Mouse (Mus musculus): ENCODE results near the gene Megf11.

The Megf11 gene

DNA sequence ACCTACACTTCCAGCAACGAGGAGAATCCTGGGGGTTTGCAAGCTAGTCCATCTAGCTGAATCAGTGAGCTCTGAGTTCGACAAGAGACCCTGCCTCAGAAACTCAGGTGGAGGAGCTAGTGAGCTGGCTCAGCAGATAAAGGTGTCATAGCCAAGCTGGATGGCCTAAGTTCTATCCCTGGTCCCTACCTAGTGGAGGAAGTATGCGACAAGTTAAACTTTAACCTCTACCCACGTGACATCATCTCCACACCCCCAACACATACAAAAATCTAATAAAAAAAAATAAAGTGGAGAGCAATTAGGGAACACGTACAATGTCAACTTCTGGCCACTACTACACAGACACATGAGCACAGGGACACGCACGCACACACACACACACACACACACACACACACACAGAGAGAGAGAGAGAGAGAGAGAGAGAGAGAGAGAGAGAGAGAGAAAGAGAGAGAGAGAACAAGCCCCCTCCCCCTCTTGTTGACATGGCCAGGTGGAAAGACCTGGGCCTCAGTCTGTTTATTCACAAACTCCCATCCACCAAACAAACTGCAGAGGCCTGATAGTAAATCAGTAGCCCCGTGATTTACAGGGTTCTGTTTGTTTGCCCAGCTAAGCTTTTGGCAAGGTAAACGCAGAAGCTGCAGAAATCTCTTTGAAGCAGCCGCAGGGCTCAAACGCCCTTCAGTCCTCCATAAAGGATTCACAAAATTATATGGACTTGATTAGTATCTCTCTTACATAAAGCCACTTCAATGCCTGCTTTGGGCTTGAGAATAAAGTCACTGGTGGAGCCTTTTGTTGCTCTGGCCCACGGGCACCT, 134.7 kb downstream of the Megf11 start:
- DNase-seq (ENCODE audit: low spot score in 2 of 2), result no peak

DNA sequence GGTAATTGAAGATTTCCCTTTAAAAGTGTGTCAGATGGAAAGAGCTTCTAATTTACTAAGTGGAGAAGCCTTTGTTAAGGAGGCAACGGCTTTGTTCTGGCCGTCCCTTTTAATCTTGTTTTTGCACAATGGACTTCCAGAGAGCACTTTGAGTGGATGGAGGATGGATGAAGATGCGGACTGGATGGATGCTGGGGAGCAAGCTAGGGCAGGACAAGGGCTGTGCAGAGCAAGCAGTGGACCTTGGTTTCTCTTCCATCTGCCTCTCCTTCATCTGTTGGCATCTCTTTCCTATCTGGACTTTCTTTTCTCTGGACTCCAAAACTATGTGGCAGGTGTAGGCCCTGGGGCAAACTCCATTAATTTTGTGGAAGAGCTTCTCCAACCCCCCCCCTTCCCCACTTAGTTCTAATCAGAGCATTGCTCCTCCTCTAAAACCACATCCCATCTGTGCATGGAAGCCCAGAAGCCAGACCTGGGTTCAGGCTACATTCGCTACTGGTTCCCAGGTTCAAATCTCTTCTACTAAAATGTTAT, 135.4 kb downstream of the Megf11 start:
- DNase-seq (ENCODE audit: low spot score in 2 of 2), result no peak

DNA sequence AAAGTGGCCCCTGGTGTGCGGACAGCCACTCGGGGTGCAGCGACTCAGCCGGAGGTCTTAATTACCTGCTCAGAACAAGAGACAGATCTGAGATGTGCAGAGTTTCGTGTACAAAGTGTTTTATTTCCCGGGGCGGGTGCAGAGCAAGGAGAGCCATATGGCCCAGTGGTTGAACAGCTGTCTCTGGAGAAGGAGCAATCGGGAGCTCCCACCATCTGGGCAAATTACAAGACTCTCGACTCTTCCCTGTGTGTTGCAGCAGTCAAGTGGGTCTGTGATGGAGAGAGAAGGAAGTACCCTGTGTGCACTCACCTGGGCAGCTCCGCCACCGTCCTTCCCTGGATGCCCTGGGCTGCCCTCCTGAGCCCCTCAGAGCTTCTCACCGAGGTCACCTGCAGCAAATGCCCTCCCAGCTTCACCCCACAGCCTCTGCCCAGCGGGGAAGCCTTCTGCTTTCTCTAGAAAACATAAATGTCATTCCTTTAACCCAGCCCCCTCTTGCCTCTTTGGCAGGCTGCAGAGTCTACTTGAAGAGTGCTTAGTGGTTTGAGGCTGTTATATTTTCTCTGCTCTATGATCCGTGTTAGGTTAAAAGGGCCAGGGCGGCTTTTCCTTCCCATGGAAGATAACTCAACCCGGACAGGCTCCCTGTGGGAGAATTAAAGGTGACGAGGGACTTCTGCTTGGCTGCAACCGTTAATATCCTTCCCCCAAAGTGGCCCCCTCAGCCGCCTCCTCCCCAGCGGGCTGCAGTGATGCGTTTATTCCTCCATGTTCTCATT, 138.0 kb downstream of the Megf11 start:
- no peak for DNase-seq (ENCODE audit: low spot score in 2 of 2)

DNA sequence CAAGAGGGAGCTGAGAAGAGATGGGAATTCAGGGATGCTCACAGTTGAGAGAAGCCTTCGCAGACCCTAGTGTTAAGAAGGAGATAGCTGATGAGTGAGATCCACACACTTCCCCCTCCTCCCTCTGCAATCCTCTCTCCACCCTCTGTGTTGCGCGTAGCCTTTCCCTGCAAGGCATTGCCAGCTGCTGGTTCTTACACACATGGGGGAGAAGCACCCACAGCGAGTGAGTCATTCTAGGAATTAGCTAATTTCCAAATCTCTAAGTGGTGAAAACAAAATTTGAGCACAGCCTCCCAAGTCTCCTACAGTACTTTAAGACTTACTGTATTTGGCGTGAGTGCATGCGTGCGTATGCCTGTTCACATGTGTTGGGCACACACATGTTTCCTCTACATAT, 142.6 kb downstream of the Megf11 start:
- DNase-seq (ENCODE audit: low spot score in 2 of 2), result no peak

DNA sequence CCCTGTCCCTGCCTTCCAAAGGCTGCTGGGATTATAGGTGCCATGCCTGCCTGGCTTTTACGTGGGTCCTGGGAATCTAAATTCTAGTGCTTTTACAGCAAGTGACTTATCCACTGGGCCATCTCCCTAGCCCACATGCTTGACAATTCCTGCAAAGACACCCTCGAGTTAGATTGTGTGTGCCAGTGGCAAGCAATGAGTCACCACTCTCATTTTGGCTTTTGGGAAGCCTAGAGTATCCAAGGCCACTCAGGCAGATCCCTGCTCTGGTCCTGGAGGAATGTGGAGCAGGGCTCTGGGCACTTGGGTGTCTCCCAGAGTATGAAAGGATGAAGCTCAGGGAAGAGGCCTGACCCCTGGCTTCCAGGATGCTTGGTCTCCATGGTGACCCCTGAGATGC, 143.2 kb downstream of the Megf11 start:
- DNase-seq (ENCODE audit: low spot score in 2 of 2), result no peak

DNA sequence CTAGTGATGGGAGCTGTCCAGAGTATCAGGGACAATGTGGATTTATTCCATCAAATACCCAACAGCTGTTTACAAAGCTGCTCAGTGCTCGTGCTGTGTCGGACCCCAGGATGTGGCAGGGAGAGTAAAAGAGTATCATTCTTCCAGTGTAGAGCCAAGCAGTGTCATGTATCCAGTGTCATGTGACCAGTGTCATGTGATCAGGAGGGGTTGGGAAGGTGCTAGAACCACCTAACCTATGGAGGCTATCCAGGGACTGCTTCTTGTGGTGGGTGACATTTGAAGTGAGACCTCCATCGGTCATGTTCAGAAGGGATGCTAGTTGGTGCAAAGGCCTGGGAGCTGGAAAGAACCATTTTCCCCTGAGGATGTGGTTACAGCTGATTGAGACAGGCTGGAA, 146.5 kb downstream of the Megf11 start:
- no peak for DNase-seq (ENCODE audit: low spot score in 2 of 2)

DNA sequence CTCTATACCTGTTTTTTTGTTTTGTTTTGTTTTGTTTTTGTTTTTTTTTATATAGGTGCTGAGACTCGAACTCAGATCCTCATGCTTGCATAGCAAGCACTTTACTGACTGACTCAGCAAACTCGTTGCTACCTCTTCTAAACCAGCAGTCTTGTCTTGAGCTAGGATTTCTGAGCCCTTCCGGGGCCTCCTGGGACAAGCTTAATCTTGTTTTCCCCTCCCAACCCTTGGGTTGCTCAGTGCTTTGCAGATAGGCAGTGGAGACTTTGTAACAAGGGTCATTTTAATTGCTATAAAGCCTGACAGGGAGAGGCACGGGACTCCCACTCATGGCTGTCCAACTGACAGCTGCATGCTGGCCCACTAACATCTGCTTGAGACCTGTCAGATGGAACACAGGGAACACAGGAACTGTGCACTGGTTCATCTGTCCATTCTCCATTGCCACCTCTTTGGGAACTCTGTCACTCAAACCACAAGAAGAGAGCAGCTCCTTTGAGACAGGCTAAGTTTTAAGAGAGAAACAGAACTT, 147.4 kb downstream of the Megf11 start:
- no peak for DNase-seq (ENCODE audit: low spot score in 2 of 2)

DNA sequence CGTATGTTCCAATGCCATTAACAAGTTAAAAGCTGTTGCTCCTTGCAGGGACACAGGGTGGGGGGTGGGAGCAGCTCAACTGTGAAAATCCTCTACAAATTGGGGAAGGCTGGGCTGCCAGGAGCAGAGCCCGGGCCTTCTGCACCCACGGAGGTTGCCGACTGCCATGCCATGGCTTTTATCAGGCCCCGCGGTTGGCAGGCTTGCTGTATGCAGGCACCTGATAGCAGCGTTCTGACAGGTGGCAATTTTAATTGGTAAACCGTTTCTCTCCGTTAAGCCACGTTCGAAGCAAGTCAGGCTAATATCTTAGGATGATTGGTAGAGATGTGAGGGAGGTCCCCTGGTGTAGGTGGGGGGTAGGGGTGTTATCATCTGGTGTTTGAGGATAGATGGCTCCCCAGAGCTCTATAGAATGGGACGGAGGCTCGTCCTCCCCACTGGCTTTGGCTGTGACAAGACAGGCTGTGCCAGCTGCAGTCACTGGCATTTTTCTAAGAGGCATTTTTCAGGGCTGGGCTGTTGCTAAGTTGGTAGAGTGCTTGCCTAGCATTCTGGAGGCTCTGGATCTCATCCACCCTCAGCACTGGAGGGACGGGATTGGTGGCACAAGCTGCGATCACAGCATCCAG, 148.2 kb downstream of the Megf11 start:
- no peak for DNase-seq (ENCODE audit: low spot score in 2 of 2)

DNA sequence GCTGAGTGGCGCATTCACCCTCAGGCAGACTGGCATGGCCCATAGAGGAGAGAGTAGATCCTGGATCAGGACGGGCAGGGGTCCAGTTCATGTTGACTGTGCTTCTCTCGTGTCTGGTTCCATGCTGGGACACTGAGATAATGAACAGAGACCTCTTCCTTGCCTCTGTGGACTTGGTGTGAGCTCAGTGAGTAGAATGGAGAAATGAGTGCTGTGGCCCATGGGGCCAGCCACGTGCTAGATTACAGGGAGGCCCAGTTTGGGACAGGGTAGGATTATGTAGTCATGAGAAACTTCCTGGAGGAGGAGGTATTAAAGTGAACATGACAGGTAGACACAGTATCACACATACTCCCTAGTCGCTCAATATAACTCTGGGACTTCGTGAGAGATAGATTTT, 148.9 kb downstream of the Megf11 start:
- no peak for DNase-seq (ENCODE audit: low spot score in 2 of 2)

DNA sequence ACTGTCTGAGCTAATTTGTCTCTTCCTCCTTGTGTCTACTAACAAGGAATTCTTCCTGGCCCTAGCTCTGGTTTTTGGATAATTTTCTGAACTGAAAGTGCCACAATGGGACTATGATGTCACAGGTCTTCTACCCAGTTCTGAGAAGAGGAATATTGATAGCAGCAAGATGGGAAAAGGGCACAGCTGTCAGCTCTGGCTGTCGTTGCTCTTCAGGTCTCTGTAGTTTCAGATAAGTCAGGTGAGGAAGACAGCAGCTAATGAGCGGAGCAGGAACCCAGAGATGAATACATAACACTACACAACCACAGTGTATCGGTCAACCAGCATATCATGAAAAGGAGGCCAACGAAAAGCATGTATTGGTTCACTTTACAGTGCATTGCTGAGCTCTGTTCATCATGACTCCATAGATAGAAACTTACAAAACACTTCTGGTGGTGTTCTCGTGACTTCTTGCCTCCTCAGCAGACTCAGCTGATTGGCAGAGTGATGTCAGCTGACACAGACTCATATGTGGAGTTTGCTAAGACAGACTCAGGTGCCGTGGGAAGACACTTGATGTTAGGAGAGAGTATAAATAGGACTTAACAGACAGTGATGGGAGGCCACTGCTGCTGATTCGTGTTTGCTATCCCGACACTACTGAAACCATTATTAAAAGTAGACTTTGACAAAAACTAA, 149.6 kb downstream of the Megf11 start:
- no peak for DNase-seq (ENCODE audit: low spot score in 2 of 2)

DNA sequence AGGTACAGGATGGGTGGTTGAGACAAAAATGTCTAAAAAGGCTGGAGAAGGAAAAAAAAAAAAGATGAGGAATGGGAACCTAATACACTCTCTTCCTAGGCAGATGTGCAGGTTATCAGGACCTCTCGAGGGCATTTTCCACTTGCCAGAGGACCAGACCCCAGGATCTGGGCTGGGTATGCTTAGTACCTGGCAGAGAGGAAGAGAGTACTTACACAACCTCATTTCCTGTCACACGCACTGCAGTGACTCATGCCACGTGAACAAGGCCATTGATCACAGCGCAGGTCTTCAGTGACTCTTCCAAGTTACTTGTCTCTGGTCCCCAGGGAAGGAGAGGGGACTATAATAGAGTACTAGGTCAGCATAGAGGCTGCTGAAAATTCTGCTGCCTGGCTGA, 152.4 kb downstream of the Megf11 start:
- DNase-seq (ENCODE audit: low spot score in 2 of 2), result no peak

DNA sequence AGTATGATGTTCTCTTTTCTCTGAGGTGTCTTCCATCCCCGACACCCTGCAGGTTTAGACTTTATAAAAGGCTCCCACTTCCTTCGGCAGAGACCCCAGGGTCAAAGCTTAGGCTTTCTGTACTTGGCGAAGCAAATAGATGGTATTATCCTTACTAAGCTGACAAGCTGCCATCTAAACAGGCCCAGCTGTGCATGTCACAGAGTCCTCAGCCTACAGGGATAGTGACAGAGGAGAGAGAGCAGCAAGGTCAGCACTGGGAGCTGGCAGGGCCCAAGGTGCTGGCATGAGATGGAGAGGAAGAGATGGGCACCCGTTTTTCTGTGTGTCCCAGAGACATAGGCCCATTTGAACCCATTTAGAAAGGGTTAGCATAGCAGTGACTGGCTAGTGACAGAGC, 156.8 kb downstream of the Megf11 start:
- no peak for DNase-seq (ENCODE audit: low spot score in 2 of 2)

DNA sequence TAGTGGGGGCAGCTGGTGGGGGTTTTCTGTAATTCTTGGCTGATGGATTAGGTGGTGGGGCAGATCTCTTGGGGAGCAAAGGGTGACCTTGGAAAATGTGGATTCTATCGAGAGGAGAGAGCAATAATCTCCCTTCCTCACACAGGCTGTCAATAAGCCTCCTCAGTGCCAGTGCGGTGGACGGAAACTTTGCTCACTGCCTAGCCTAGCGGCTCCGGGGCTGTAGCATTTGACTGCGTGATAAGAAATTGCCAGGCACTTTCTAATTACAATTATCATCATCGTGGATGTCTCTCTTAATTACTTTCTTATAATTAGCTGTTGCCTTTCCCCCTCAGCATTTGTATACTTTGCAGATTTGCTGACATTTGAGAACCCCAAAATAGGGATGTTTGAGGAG, 157.7 kb downstream of the Megf11 start:
- DNase-seq (ENCODE audit: low spot score in 2 of 2), result no peak

DNA sequence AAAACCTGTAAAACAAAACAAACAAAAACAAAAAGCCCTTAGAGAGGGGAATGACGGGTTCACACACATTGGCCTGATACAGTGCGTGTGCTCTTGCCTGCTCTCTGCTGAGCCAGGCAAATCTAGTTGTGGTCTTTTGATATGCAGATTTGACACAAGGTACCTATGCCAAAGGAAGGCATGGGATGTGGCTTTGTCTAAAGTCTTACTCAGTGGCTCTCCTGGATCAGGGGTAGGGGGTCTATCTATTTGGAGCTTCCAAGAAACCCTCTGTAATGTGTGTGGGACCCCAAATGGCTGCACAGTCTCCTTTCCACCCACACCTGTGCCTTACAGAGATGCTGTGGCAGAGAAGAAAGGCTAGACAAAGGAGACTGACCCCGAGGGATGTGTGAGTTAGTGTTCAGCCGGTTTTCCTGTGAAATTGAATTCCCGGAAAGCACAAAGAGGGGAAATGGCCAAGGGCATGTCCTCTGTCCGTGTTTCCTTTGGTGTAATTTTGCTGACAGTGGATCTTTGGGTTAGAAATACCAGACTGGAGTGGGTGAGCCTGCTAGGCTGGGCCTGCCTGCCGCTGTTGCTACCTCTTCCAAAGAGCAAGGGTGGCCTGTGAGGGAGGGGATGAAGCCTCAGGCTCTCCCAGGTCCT, 161.0 kb downstream of the Megf11 start:
- DNase-seq (ENCODE audit: low spot score in 2 of 2), result no peak

DNA sequence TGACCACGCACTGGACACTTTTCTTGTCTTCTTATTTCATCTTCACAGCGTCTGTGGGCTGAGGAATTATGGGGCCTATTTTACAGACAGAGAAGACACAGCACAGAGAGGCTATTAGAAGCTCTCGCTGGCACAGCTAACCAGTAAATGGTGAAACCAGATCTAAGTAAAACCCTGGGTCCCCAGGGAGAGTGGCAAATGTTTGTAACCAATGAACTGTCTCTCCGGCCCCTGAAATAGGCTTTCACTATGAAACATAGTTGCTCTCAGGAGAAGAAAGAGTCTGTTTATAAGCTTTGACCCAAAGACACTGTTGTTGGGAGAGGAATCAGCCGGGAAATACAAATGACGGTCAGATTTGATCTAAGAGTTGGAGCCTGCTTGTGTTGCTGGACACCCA, 162.9 kb downstream of the Megf11 start:
- no peak for DNase-seq (ENCODE audit: low spot score in 2 of 2)

DNA sequence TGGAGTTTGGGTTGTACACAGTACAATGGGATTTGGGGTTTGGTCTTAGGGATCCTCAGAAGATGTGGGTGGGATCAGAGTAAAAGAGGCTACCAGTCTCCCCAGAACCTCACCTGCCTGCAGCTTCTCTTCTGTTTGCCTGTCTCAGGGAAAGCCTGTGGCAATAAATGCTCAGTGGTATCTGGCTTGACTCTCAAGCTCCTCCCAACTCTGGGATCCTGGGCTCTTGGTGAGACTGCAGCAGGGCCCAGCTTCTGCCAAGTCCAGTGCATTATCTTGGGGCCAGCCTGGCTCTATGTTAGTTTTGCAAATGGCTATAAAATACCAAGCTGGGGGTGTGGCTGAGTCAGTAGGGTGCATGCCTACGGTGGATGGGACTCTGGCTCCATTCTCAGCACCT, 165.9 kb downstream of the Megf11 start:
- DNase-seq (ENCODE audit: low spot score in 2 of 2), result no peak

DNA sequence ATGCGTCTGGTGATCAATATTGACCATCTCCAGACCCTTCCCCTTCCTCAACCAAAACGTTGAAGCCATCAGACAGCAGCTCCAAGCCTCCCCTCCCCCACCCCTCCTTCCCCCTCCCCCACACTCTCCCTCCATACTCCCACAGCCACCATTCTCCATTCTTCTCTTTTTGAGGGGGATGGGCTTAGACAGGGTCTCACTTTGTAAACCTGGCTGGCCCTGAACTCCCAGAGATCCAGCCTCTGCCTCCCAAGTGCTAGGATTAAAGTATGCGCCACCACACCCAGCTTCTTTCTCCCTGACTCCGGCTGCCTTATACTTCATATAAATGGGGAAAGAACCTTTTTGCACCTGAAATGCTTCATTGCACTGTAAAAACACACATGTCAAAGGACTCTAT, 166.6 kb downstream of the Megf11 start:
- no peak for DNase-seq (ENCODE audit: low spot score in 2 of 2)

DNA sequence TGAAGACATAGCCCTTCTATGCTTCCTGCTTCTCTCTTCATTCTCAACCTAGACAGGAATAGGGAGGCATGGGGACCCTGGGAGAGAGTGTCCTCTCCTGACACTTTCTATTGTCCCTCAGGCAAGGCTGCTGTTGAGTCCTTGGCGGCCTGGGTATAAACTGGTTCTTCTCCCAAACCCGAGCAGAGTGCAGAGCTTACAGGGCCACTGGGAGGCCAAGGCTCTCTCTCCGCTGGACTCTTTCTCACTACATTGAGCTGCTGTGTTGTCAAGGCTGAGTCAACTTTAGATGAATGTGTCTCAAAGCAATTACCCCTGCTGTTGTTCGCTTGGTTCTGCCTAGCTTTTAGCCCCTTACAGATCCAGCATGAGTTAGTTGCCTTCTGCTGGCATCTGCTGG, 168.0 kb downstream of the Megf11 start:
- no peak for DNase-seq (ENCODE audit: low spot score in 2 of 2)

DNA sequence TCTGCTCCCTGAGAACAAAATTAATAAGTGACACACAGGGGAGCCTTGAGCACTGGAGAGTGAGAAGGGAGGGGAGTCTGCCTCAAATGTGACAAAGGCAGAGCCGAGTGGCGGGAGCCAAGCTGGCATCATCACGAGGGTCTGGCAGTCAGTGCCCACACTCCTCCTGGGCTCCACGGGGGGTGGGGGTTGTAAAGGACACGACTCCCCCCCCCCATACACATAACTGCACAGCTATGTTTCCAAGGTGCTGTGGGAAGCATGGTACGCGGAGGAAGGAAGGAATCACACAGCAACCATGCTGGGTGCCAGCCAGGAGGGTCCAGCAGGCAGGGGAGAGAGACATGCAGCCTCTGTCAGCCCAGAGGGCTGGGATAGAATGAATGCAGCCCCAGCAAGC, 170.2 kb downstream of the Megf11 start:
- no peak for DNase-seq (ENCODE audit: low spot score in 2 of 2)

DNA sequence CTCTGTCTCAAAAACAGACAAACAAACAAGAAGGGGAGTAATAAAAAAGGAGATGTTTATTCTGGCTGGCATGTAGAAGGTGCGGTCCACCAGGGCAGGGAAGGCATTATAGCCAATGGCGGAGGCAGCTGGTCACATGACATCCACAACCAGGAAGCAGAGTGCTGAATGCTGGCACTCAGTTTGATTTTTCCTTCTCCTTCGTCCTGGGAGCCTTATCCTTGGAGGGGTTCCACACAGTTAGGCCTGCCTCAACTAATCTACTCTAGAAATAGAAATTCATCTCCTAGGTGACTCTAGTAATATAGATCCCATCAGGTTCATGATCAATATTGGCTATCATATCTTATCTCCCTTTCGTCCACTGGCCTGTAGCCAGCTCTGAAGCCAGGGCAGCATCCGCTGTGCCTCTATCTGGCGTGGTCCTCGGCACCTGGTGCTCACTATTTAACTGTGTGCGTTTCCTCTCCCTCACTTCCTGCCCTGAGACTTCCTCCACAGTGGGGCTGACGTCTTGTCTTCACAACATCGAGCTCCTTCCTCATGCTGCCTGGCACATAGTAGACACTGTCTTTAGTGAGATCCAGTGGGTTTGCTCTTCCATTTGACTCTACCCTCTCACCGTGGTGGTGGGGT, 171.8 kb downstream of the Megf11 start:
- no peak for DNase-seq (ENCODE audit: low spot score in 2 of 2)
